Mouse (Mus musculus): ENCODE data around the gene Acad10.

GRCm38 (mm10) chr5:121612036-121612435 lies 48.3 kb downstream of the Acad10 start:
- TF ChIP-seq POLR2A (IDR thresholded peaks at IDR 0.05; ENCODE audit: insufficient read length, low read depth) (no peak), MAX (IDR thresholded peaks at IDR 0.05; ENCODE audit: low read depth) (no peak), SRF (IDR thresholded peaks at IDR 0.05; ENCODE audit: control insufficient read depth, insufficient read length, low read depth) (no peak), TCF12 (IDR thresholded peaks at IDR 0.05; ENCODE audit: insufficient read depth, poor library complexity, severe bottlenecking) (no peak)

All from myocyte (in vitro differentiated cells).